Comparison of ENCODE assay signal across 22 mouse cellular contexts in the genomic region with DNA sequence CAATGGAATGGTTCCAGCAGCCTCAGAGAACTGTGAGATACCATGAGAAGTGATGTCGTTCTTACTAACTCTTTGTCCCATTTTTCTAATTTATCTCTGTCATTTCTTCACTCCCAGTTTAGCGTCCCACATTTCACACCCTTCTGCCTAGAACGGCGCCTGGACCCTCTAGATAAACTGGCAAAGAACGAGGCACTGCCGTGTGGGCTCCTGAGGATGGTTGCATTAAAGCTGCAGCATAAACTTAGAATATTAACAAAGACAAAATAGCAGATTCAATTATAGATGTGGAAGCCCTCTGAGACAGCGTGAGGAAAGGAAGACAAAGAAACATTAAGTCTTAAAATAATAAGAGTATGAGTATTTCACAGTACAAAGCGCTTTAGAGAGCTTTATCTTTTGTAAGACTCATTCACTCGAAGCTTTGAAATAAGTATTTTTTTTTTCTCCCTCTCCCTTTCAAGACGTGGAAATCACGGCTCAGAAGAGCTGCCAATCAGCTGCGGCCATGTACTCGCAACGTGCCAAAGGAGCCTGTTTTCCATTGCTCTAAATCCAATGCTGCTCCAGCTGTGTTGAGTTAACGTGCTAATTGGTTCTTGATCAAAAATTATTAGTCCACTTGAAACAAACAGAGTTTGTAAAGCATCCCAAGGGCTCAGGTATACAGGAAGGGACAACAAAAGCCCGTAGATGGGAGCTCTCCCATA. TPM values are rescaled to one million over a fixed set of nuclear protein-coding genes. Genes with fewer than 3 reads are reported as not detected.
DNase-seq lines count a peak whose midpoint lies in the region; ATAC-seq and TF ChIP-seq lines count a peak whose summit lies in the region.
"Had no signal": no experiment of that assay in that cellular context is flagged by ENCODE, and none has a peak within 500 bp of the region (broad histone marks: within the 10 kb centered on the region; RNA-seq: fewer than 3 reads in every experiment).

No protein-coding gene starts in this region.

- no peaks in the 10 kb centered on the region for H3K36me3 ChIP-seq in forebrain, embryonic 13.5 days (ENCODE audit: poor library complexity, severe bottlenecking)
- H3K36me3 ChIP-seq in forebrain, embryonic 10.5 days (replicated peaks): no peaks in the 10 kb centered on the region
- H3K36me3 ChIP-seq in intestine, embryonic 14.5 days (ENCODE audit: control insufficient read depth, insufficient read depth, low read length): no peaks in the 10 kb centered on the region
- no peaks in the 10 kb centered on the region for H3K36me3 ChIP-seq in intestine, postnatal 0 days (ENCODE audit: control insufficient read depth, insufficient read depth)
- no peaks in the 10 kb centered on the region for H3K36me3 ChIP-seq in forebrain, embryonic 14.5 days (ENCODE audit: control insufficient read depth, insufficient read depth, low read length)
- no peaks in the 10 kb centered on the region for H3K36me3 ChIP-seq in midbrain, embryonic 16.5 days (ENCODE audit: control insufficient read depth, insufficient read depth, low read length)
- H3K36me3 ChIP-seq: embryonic facial prominence, embryonic 15.5 days; heart, embryonic 13.5 days; limb, embryonic 12.5 days had no signal

- ATAC-seq in forebrain, embryonic 13.5 days: peak; percentile 64; the same call in 1 of the 2 replicates
- ATAC-seq in intestine, embryonic 14.5 days (replicated peaks; ENCODE audit: low FRiP score, low TSS enrichment, low read depth): no peak
- ATAC-seq in intestine, postnatal 0 days: no peak
- peak; percentile 73 for ATAC-seq in forebrain, embryonic 14.5 days
- ATAC-seq in midbrain, embryonic 16.5 days: peak; percentile 70; the same call in 1 of the 2 replicates
- ATAC-seq: inflammation-experienced regulatory T-cells, adult 6 months; liver, postnatal 0 days had no signal

- no peaks in the 10 kb centered on the region for H3K27me3 ChIP-seq in forebrain, embryonic 13.5 days
- H3K27me3 ChIP-seq in forebrain, embryonic 10.5 days (ENCODE audit: poor library complexity, severe bottlenecking): peaks cover 4% of the 10 kb centered on the region; the same call in 1 of the 2 replicates
- H3K27me3 ChIP-seq in intestine, embryonic 14.5 days (replicated peaks; ENCODE audit: control insufficient read depth, insufficient read depth, low read length): no peaks in the 10 kb centered on the region
- no peaks in the 10 kb centered on the region for H3K27me3 ChIP-seq in intestine, postnatal 0 days (replicated peaks; ENCODE audit: control insufficient read depth, insufficient read depth, low read length)
- no peaks in the 10 kb centered on the region for H3K27me3 ChIP-seq in forebrain, embryonic 14.5 days (replicated peaks; ENCODE audit: control insufficient read depth, insufficient read depth, low read length)
- H3K27me3 ChIP-seq in midbrain, embryonic 16.5 days (ENCODE audit: control insufficient read depth, insufficient read depth, low read depth, low read length): no peaks in the 10 kb centered on the region
- H3K27me3 ChIP-seq: embryonic facial prominence, embryonic 15.5 days; heart, embryonic 13.5 days; limb, embryonic 12.5 days had no signal

- no peak for DNase-seq in forebrain, embryonic 10.5 days (ENCODE audit: extremely low spot score, low spot score)
- DNase-seq in intestine, embryonic 14.5 days (ENCODE audit: low spot score): peak; percentile 16
- peak; percentile 81 for DNase-seq in forebrain, embryonic 14.5 days (ENCODE audit: low spot score)
- DNase-seq in spleen, adult 12 weeks (ENCODE audit: low spot score): no peak
- DNase-seq: adrenal gland, postnatal 14 days; cerebellum, adult 9-10 months; gastrocnemius, postnatal 25 days; heart, adult 2 months; kidney, adult 9 months; kidney, postnatal 14 days; liver, postnatal 0 days; lung, postnatal 14 days; thymus, adult 18-20 months; thymus, postnatal 36 days had no signal

- peaks cover 8% of the 10 kb centered on the region for H3K4me1 ChIP-seq in forebrain, embryonic 13.5 days
- H3K4me1 ChIP-seq in forebrain, embryonic 10.5 days: peaks cover 17% of the 10 kb centered on the region
- no peaks in the 10 kb centered on the region for H3K4me1 ChIP-seq in intestine, embryonic 14.5 days (replicated peaks; ENCODE audit: control insufficient read depth, insufficient read depth, low read length)
- H3K4me1 ChIP-seq in intestine, postnatal 0 days (replicated peaks; ENCODE audit: control insufficient read depth, insufficient read depth, low read length): no peaks in the 10 kb centered on the region
- no peaks in the 10 kb centered on the region for H3K4me1 ChIP-seq in forebrain, embryonic 14.5 days (ENCODE audit: control insufficient read depth, insufficient read depth, low read length)
- H3K4me1 ChIP-seq in midbrain, embryonic 16.5 days (ENCODE audit: control insufficient read depth, insufficient read depth, low read length): 0 out of 2 replicates have a peak, but pooled peaks cover 4% of the 10 kb centered on the region
- H3K4me1 ChIP-seq: embryonic facial prominence, embryonic 15.5 days; heart, embryonic 13.5 days had no signal

- no peak overlapping the region for H3K4me3 ChIP-seq in forebrain, embryonic 13.5 days
- H3K4me3 ChIP-seq in forebrain, embryonic 10.5 days: no peak overlapping the region
- H3K4me3 ChIP-seq in intestine, embryonic 14.5 days (ENCODE audit: low read depth, low read length): no peak overlapping the region
- H3K4me3 ChIP-seq in intestine, postnatal 0 days (ENCODE audit: low read depth, low read length): no peak overlapping the region
- H3K4me3 ChIP-seq in forebrain, embryonic 14.5 days (ENCODE audit: low read depth, low read length): no peak overlapping the region
- H3K4me3 ChIP-seq in midbrain, embryonic 16.5 days (ENCODE audit: low read depth, low read length): no peak overlapping the region
- H3K4me3 ChIP-seq: embryonic facial prominence, embryonic 15.5 days; heart, adult 2 months; heart, embryonic 13.5 days; limb, embryonic 12.5 days had no signal

- WGBS in forebrain, embryonic 13.5 days: 27% methylated on average over 16 of the region's 16 CpGs
- WGBS in forebrain, embryonic 10.5 days: 71% methylated on average over 16 of the region's 16 CpGs
- WGBS in intestine, embryonic 14.5 days: 81% methylated on average over 16 of the region's 16 CpGs
- WGBS in intestine, postnatal 0 days: 78% methylated on average over 16 of the region's 16 CpGs
- 15% methylated on average over 16 of the region's 16 CpGs for WGBS in forebrain, embryonic 14.5 days
- 32% methylated on average over 16 of the region's 16 CpGs for WGBS in midbrain, embryonic 16.5 days

- no peaks in the 10 kb centered on the region for H3K9me3 ChIP-seq in forebrain, embryonic 13.5 days (replicated peaks)
- H3K9me3 ChIP-seq in forebrain, embryonic 10.5 days: no peaks in the 10 kb centered on the region
- no peaks in the 10 kb centered on the region for H3K9me3 ChIP-seq in intestine, embryonic 14.5 days (ENCODE audit: control insufficient read depth, low read length)
- no peaks in the 10 kb centered on the region for H3K9me3 ChIP-seq in intestine, postnatal 0 days (ENCODE audit: control insufficient read depth)
- H3K9me3 ChIP-seq in forebrain, embryonic 14.5 days (replicated peaks; ENCODE audit: control insufficient read depth, low read length): no peaks in the 10 kb centered on the region
- no peaks in the 10 kb centered on the region for H3K9me3 ChIP-seq in midbrain, embryonic 16.5 days (replicated peaks; ENCODE audit: control insufficient read depth, low read length, poor library complexity, severe bottlenecking)
- H3K9me3 ChIP-seq: embryonic facial prominence, embryonic 15.5 days; heart, embryonic 13.5 days; limb, embryonic 12.5 days had no signal

- no peak overlapping the region for H3K27ac ChIP-seq in forebrain, embryonic 13.5 days
- no peak overlapping the region for H3K27ac ChIP-seq in forebrain, embryonic 10.5 days
- H3K27ac ChIP-seq in intestine, embryonic 14.5 days (ENCODE audit: low read depth): no peak overlapping the region
- no peak overlapping the region for H3K27ac ChIP-seq in intestine, postnatal 0 days (ENCODE audit: low read depth, low read length)
- no peak overlapping the region for H3K27ac ChIP-seq in forebrain, embryonic 14.5 days (ENCODE audit: low read depth, low read length)
- peak overlapping the region; percentile 53; the same call in 1 of the 2 replicates for H3K27ac ChIP-seq in midbrain, embryonic 16.5 days (ENCODE audit: low read length)
- H3K27ac ChIP-seq: embryonic facial prominence, embryonic 15.5 days; heart, adult 2 months; heart, embryonic 13.5 days; limb, embryonic 12.5 days had no signal

- H3K9ac ChIP-seq in forebrain, embryonic 13.5 days: no peak overlapping the region
- no peak overlapping the region for H3K9ac ChIP-seq in intestine, embryonic 14.5 days (ENCODE audit: low read length)
- no peak overlapping the region for H3K9ac ChIP-seq in intestine, postnatal 0 days (ENCODE audit: low read depth, low read length)
- no peak overlapping the region for H3K9ac ChIP-seq in forebrain, embryonic 14.5 days (ENCODE audit: low read length)
- no peak overlapping the region for H3K9ac ChIP-seq in midbrain, embryonic 16.5 days (ENCODE audit: low read depth, low read length)
- H3K9ac ChIP-seq: embryonic facial prominence, embryonic 15.5 days; heart, embryonic 13.5 days; limb, embryonic 12.5 days; liver, postnatal 0 days had no signal

- peak overlapping the region; percentile 36 for H3K4me2 ChIP-seq in forebrain, embryonic 13.5 days
- no peak overlapping the region for H3K4me2 ChIP-seq in intestine, embryonic 14.5 days (ENCODE audit: low read length)
- H3K4me2 ChIP-seq in intestine, postnatal 0 days (replicated peaks; ENCODE audit: low read depth): no peak overlapping the region
- peak overlapping the region; percentile 33 for H3K4me2 ChIP-seq in forebrain, embryonic 14.5 days (ENCODE audit: low read length)
- H3K4me2 ChIP-seq in midbrain, embryonic 16.5 days (ENCODE audit: low read length): peak overlapping the region; percentile 31; the same call in 1 of the 2 replicates
- H3K4me2 ChIP-seq: embryonic facial prominence, embryonic 15.5 days; heart, embryonic 13.5 days; limb, embryonic 12.5 days; liver, embryonic 11.5 days had no signal

- TF ChIP-seq CTCF in intestine, postnatal 0 days (IDR thresholded peaks at IDR 0.05; ENCODE audit: low read depth): no peak

RNA-seq across cellular contexts. Expression of a gene that starts 19.1 kb away (rescaled TPM):
- 3.7 and 3.9 TPM in 2 replicates for polyA plus RNA-seq in forebrain, embryonic 13.5 days (2015; fragmentation: Nextera tagmentation; extraction: Ambion mirVana)
- polyA plus RNA-seq in forebrain, embryonic 10.5 days (2016; fragmentation: Nextera tagmentation; extraction: Ambion mirVana): 4.6 and 4.7 TPM in 2 replicates
- polyA plus RNA-seq in intestine, embryonic 14.5 days (2014; fragmentation: Nextera tagmentation; extraction: Ambion mirVana): 15.1 and 16.1 TPM in 2 replicates
- polyA plus RNA-seq in intestine, postnatal 0 days (2015; fragmentation: Nextera tagmentation; extraction: Ambion mirVana): 2.2 and 2.9 TPM in 2 replicates
- 2.5 and 3.8 TPM in 2 replicates for polyA plus RNA-seq in forebrain, embryonic 14.5 days (2014; fragmentation: Nextera tagmentation; extraction: Ambion mirVana)
- 7.7 and 8.7 TPM in 2 replicates for polyA plus RNA-seq in midbrain, embryonic 16.5 days (2015; fragmentation: Nextera tagmentation; extraction: Ambion mirVana)
- polyA plus RNA-seq: inflammation-experienced regulatory T-cells, adult 6 months had no signal

Comparison
In these comparisons a context has a peak if more than half of its experiments do, and no peak if none do; other contexts are left out.
1. DNase-seq: peak in intestine, embryonic 14.5 days (single experiment) and forebrain, embryonic 14.5 days (single experiment); none in forebrain, embryonic 10.5 days (single experiment) and spleen, adult 12 weeks (single experiment).
2. ATAC-seq: peak in forebrain, embryonic 13.5 days (single experiment), forebrain, embryonic 14.5 days (single experiment) and midbrain, embryonic 16.5 days (single experiment); none in intestine, embryonic 14.5 days (single experiment) and intestine, postnatal 0 days (single experiment).
3. H3K4me2 ChIP-seq: peak in forebrain, embryonic 13.5 days (single experiment), forebrain, embryonic 14.5 days (single experiment) and midbrain, embryonic 16.5 days (single experiment); none in intestine, embryonic 14.5 days (single experiment) and intestine, postnatal 0 days (single experiment).